Mouse (Mus musculus): Measurements from ENCODE around the gene D930020B18Rik.

DNA sequence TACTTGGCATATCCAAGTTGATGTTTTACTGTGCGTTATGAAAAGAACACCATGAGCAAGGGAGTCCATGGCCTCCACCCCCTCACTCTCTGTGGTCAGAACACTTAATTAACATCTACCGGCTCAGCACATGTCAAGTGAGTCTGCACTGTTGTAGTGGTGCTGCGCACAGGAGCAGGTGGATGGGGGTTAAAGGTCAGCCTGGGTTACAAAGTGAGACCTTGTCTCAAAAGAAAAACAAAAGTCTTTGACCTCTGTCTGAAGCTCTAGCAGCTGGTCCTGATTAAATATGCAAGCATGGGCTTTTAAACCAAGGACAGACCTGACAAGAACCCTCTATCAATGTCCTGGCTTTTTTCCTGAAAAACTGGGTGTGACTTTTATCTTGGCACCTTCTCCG lies 100.9 kb downstream of the D930020B18Rik start:
- TF ChIP-seq POLR2A (IDR thresholded peaks at IDR 0.05; ENCODE audit: insufficient read depth, low read depth, low read length): no peak
- TF ChIP-seq CTCF (IDR thresholded peaks at IDR 0.05; ENCODE audit: insufficient read depth, low read depth, low read length): no peak
